Mouse (Mus musculus): ENCODE measurements at regions not wholly inside any gene's neighbourhood (a gene's known extent, or its start where the extent isn't known, plus 50 kb on each side); places are given as distances from the start of the nearest gene placed in this dataset.
A peak's percentile ranks its signal among the peaks of the same experiment; 100 is the strongest.

GRCm38 (mm10) chr9:31794911-31795310, 118.4 kb downstream of the Barx2 start:
- Histone ChIP-seq H3K36me3 (no peaks in the 10 kb centered on the region), H3K27me3 (ENCODE audit: low read depth, poor library complexity, severe bottlenecking) (no peaks in the 10 kb centered on the region), H3K4me1 (no peaks in the 10 kb centered on the region), H3K27ac (no peak overlapping the region), H3K9me3 (replicated peaks) (no peaks in the 10 kb centered on the region), H3K4me3 (no peak overlapping the region)
- no peak for DNase-seq (ENCODE audit: low spot score)
- WGBS: 90% methylated on average over 2 of the region's 2 CpGs

- 92% methylated on average over 3 of the region's 3 CpGs for WGBS
- Histone ChIP-seq H3K27me3 (ENCODE audit: low read depth, poor library complexity, severe bottlenecking) (no peaks in the 10 kb centered on the region), H3K4me1 (no peaks in the 10 kb centered on the region), H3K9me3 (replicated peaks) (no peaks in the 10 kb centered on the region), H3K27ac (no peak overlapping the region), H3K4me3 (no peak overlapping the region), H3K36me3 (no peaks in the 10 kb centered on the region)
- DNase-seq (ENCODE audit: low spot score): no peak
Measured at GRCm38 (mm10) chr9:31775956-31776355, 137.3 kb downstream of the Barx2 start.

GRCm38 (mm10) chr9:31765401-31765800, 147.9 kb downstream of the Barx2 start:
- H3K4me3 ChIP-seq: no peak overlapping the region
- no peak for DNase-seq (ENCODE audit: low spot score)
- H3K27ac ChIP-seq: no peak overlapping the region
- no peaks in the 10 kb centered on the region for H3K4me1 ChIP-seq
- 90% methylated on average over 4 of the region's 4 CpGs for WGBS
- no peaks in the 10 kb centered on the region for H3K36me3 ChIP-seq
- no peaks in the 10 kb centered on the region for H3K27me3 ChIP-seq (ENCODE audit: low read depth, poor library complexity, severe bottlenecking)
- no peaks in the 10 kb centered on the region for H3K9me3 ChIP-seq (replicated peaks)

- WGBS: 87% methylated on average over 6 of the region's 6 CpGs
- Histone ChIP-seq H3K4me1 (0 out of 2 replicates have a peak, but pooled peaks cover 5% of the 10 kb centered on the region), H3K36me3 (no peaks in the 10 kb centered on the region), H3K9me3 (replicated peaks) (no peaks in the 10 kb centered on the region), H3K27ac (no peak overlapping the region), H3K27me3 (ENCODE audit: low read depth, poor library complexity, severe bottlenecking) (no peaks in the 10 kb centered on the region), H3K4me3 (no peak overlapping the region)
- DNase-seq (ENCODE audit: low spot score): no peak
Measured at GRCm38 (mm10) chr9:31757894-31758561, 155.2 kb downstream of the Barx2 start.

DNA sequence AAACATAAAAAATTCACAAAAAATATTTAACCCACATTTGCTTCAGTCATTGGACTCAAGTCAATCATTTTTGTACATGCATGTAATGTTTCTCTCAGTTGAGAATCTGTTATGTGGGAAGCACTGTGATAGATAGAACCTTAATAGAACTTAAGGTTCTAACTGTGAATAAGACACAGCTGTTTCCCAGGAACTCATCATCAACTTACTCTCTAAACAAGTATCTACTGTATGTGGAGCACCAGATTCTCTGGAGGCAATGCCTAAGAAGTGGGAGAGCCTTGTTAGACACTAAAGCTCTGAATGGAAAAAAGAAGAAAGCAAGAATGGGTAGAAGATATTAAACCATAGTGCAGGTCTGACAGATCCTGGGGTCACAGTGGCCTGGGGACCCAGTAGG, 182.8 kb downstream of the Barx2 start:
- H3K4me3 ChIP-seq: no peak overlapping the region
- no peak overlapping the region for H3K27ac ChIP-seq
- no peaks in the 10 kb centered on the region for H3K4me1 ChIP-seq
- H3K9me3 ChIP-seq (replicated peaks): no peaks in the 10 kb centered on the region
- no peaks in the 10 kb centered on the region for H3K36me3 ChIP-seq
- H3K27me3 ChIP-seq (ENCODE audit: low read depth, poor library complexity, severe bottlenecking): no peaks in the 10 kb centered on the region
- DNase-seq (ENCODE audit: low spot score): no peak

DNA sequence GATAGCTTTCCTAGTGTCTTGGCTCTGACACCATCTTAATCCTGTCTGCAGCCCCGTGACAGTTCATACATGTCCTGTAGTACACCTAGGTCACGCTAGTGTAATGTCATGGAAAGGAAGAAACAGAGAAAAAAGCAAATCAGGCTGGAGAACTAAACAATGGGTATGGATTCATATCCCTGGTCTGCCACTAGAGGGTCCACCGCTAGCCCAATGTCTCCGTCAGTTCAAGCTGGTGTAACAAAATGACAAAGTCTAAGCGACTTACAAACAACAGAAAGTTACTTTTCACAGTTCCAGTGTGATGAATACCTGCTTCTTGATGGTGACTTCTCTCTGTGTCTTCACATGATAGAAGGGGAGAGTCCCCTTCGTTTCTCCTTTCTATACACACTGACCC, 194.0 kb downstream of the Barx2 start:
- H3K27me3 ChIP-seq (ENCODE audit: low read depth, poor library complexity, severe bottlenecking): no peaks in the 10 kb centered on the region
- 0 out of 2 replicates have a peak, but pooled peaks cover 2% of the 10 kb centered on the region for H3K4me1 ChIP-seq
- no peak overlapping the region for H3K27ac ChIP-seq
- no peaks in the 10 kb centered on the region for H3K9me3 ChIP-seq (replicated peaks)
- 70% methylated on average over 6 of the region's 6 CpGs for WGBS
- no peak overlapping the region for H3K4me3 ChIP-seq
- H3K36me3 ChIP-seq: no peaks in the 10 kb centered on the region
- no peak for DNase-seq (ENCODE audit: low spot score)

DNA sequence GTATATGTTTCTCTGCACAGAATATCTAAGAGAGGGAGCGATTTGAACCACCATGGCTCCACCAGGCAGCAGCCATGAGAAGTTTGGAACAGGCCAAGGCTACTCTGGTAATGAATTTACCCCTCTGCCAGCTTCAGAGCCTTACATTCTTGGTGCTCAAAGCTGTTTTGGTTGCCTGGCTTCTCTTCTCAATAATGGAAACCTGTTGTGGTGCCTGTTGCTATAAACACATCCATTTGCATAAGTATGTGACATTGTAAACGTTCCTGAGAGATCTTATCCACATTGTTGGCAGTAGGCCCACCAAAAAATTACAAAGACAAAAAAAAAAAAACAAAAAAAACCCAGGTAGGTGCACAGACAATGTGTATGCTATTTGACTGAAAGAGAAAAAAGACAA, 203.2 kb downstream of the Barx2 start:
- no peak overlapping the region for H3K27ac ChIP-seq
- no peaks in the 10 kb centered on the region for H3K27me3 ChIP-seq (ENCODE audit: low read depth, poor library complexity, severe bottlenecking)
- no peaks in the 10 kb centered on the region for H3K9me3 ChIP-seq (replicated peaks)
- no peaks in the 10 kb centered on the region for H3K36me3 ChIP-seq
- peaks cover 12% of the 10 kb centered on the region; the same call in 1 of the 2 replicates for H3K4me1 ChIP-seq
- WGBS: 73% methylated on average over 2 of the region's 2 CpGs
- H3K4me3 ChIP-seq: no peak overlapping the region
- no peak for DNase-seq (ENCODE audit: low spot score)

GRCm38 (mm10) chr9:31706688-31707087, 206.6 kb downstream of the Barx2 start:
- H3K27me3 ChIP-seq (ENCODE audit: low read depth, poor library complexity, severe bottlenecking): no peaks in the 10 kb centered on the region
- H3K4me3 ChIP-seq: no peak overlapping the region
- 84% methylated on average over 6 of the region's 7 CpGs for WGBS
- no peaks in the 10 kb centered on the region for H3K9me3 ChIP-seq (replicated peaks)
- no peak overlapping the region for H3K27ac ChIP-seq
- H3K4me1 ChIP-seq: peaks cover 7% of the 10 kb centered on the region; the same call in 1 of the 2 replicates
- H3K36me3 ChIP-seq: no peaks in the 10 kb centered on the region
- DNase-seq (ENCODE audit: low spot score): no peak

DNA sequence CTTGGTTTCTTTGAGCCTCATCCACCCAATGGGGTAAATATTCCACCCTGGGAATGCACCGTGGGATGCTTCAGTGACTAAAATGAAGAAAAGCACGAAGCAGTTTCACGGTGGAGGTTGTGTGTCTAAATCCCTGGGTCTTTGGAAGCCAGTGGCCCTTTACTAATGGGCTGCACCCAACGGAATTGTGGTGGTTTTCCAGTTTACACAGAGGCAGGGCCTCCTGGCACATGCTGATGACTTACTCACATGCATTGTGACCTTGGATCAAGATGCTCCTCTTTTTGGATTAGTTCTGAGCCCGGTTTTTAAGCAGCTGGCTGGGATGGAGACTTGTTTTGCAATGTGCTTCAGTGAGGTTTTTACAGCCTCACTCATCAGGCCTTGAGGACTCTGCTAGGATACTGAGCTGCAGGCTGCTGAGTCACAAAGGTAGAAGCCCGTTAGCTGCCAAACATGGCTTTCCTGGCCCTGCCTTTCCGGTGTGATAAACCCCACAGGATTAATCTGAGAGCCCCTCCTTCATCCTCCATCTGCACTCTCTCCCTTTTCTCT, 222.3 kb downstream of the Barx2 start:
- Histone ChIP-seq H3K4me3 (no peak overlapping the region), H3K4me1 (peaks cover 20% of the 10 kb centered on the region), H3K36me3 (no peaks in the 10 kb centered on the region), H3K27me3 (ENCODE audit: low read depth, poor library complexity, severe bottlenecking) (peaks cover 5% of the 10 kb centered on the region; the same call in 1 of the 2 replicates), H3K9me3 (replicated peaks) (no peaks in the 10 kb centered on the region), H3K27ac (no peak overlapping the region)
- no peak for DNase-seq (ENCODE audit: low spot score)
- 84% methylated on average over 7 of the region's 7 CpGs for WGBS

GRCm38 (mm10) chr9:31688398-31688705, 224.1 kb upstream of the Tmem45b start:
- Histone ChIP-seq H3K4me3 (peak overlapping the region; percentile 33), H3K9me3 (replicated peaks) (no peaks in the 10 kb centered on the region), H3K27me3 (ENCODE audit: low read depth, poor library complexity, severe bottlenecking) (peaks cover 23% of the 10 kb centered on the region), H3K36me3 (no peaks in the 10 kb centered on the region), H3K4me1 (peaks cover 34% of the 10 kb centered on the region), H3K27ac (peak overlapping the region; percentile 64; the same call in 1 of the 2 replicates)
- under 1% methylated on average over 3 of the region's 3 CpGs for WGBS
- no peak for DNase-seq (ENCODE audit: low spot score)

DNA sequence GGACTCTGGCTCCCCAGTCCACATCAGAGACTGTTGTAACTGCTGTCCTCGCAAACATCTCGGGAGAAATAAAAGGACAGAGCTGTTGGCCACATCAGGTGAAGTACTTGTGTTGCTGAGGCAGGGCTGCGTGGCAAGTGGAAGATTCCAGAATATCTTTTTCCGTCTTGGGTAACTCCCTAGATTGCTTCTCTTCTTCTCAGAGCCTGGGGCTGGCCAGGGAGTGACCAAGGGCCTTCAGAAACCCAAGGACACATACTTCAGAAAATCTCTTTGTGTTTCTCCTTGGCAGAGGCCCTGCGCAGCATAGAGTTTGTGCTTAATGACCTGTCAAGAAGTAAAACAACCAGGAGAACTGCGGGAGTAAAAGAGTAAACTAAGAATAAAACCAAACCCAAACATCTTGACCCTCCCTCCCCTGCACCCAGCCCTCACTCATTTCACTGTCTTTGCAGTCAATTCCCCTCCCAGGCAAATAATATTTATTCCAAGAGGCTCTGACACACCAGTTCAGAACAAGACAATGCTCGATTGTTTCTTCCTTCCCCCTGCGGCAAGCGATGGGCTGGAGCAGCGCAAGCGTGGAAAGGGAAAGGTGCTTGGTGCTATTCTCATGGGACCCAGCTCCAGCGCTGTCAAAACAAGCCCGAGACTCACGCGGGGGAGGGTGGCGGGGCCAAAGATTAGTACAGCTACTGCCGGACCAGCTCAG, 223.6 kb upstream of the Tmem45b start:
- peaks cover 29% of the 10 kb centered on the region for H3K27me3 ChIP-seq (ENCODE audit: low read depth, poor library complexity, severe bottlenecking)
- peaks cover 39% of the 10 kb centered on the region for H3K4me1 ChIP-seq
- peak overlapping the region; percentile 33 for H3K4me3 ChIP-seq
- DNase-seq (ENCODE audit: low spot score): peak; percentile 58
- no peaks in the 10 kb centered on the region for H3K9me3 ChIP-seq (replicated peaks)
- WGBS: 26% methylated on average over 17 of the region's 17 CpGs
- H3K27ac ChIP-seq: peak overlapping the region; percentile 64; the same call in 1 of the 2 replicates
- no peaks in the 10 kb centered on the region for H3K36me3 ChIP-seq

DNA sequence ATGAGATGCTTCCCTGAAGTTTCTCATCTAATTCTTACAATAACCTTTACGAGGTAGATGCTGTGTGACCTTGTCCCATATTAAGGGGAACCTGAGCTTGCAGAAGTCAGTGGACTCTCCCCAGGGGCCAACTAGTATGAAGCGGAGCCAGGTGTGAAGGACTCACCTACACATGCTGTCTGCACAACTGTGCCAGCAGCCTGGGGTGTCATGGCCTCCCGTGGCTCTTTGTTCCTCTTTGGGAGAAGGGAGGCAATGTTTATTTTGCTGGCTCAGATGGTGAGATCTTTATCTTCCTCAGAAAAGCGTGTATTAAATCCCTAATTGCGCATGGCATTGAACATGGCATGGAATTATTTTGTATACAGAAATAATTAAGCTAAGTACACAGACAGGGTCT, 222.2 kb upstream of the Tmem45b start:
- 87% methylated on average over 5 of the region's 5 CpGs for WGBS
- no peak overlapping the region for H3K4me3 ChIP-seq
- H3K36me3 ChIP-seq: no peaks in the 10 kb centered on the region
- H3K9me3 ChIP-seq (replicated peaks): no peaks in the 10 kb centered on the region
- no peak for DNase-seq (ENCODE audit: low spot score)
- peaks cover 46% of the 10 kb centered on the region for H3K4me1 ChIP-seq
- H3K27me3 ChIP-seq (ENCODE audit: low read depth, poor library complexity, severe bottlenecking): peaks cover 33% of the 10 kb centered on the region
- H3K27ac ChIP-seq: no peak overlapping the region

- 83% methylated on average over 8 of the region's 8 CpGs for WGBS
- Histone ChIP-seq H3K36me3 (no peaks in the 10 kb centered on the region), H3K4me1 (peaks cover 55% of the 10 kb centered on the region)
Measured at GRCm38 (mm10) chr9:31684812-31685188, 220.5 kb upstream of the Tmem45b start.

More at GRCm38 (mm10) chr9:31684812-31685188, 220.5 kb upstream of the Tmem45b start:
- H3K27me3 ChIP-seq (ENCODE audit: low read depth, poor library complexity, severe bottlenecking): peaks cover 33% of the 10 kb centered on the region
- no peaks in the 10 kb centered on the region for H3K9me3 ChIP-seq (replicated peaks)
- H3K27ac ChIP-seq: no peak overlapping the region
- DNase-seq (ENCODE audit: low spot score): no peak
- no peak overlapping the region for H3K4me3 ChIP-seq

Data from limb, embryonic 10.5 days (tissue).